In the genomic region with DNA sequence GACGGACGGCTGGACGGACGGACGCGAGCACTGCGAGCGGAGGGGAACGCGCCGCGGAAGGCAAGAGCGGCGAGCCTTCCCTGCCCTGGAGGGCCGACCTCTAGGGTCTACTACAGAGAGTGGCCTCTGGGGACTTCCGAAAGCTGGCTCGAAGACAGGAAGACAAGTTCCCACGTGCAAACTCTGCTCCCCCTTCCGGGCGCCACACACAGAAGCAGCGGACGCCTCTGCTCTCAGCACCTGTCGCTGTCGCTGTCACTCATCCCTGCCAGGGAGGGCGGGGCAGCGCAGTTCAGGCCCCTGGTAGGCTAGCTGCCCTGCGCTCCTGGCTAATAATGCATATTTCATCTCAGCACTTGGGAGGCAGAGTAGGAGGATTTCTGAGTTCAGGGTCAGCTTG, we compare ENCODE assay signal across 8 mouse cellular contexts. TPM values are rescaled to one million over a fixed set of nuclear protein-coding genes. Genes with fewer than 3 reads are reported as not detected.
DNase-seq lines count a peak whose midpoint lies in the region; ATAC-seq and TF ChIP-seq lines count a peak whose summit lies in the region.

No protein-coding gene starts in this region.

- peak; percentile 89 for ATAC-seq in forebrain, embryonic 15.5 days (replicated peaks)
- peak; percentile 90 for ATAC-seq in hindbrain, embryonic 14.5 days (ENCODE audit: low FRiP score)
- peak; percentile 86 for ATAC-seq in limb, embryonic 14.5 days (ENCODE audit: low FRiP score, low read depth)
- ATAC-seq in midbrain, embryonic 13.5 days, result peak; percentile 95
- peak; percentile 72; the same call in 1 of the 2 replicates for ATAC-seq in stomach, embryonic 16.5 days (ENCODE audit: insufficient read depth, low FRiP score)

- peak; percentile 3 for DNase-seq in cerebellum, adult 18-20 months
- no peak for DNase-seq in cerebellum, adult 11 months
- peak; percentile 50 for DNase-seq in adrenal gland, postnatal 25 days
- DNase-seq in hindbrain, embryonic 14.5 days (ENCODE audit: low spot score), result peak; percentile 31
- peak; percentile 48 for DNase-seq in limb, embryonic 14.5 days (ENCODE audit: low spot score)

- peak overlapping the region; percentile 51 for H3K4me3 ChIP-seq in forebrain, embryonic 15.5 days
- H3K4me3 ChIP-seq in hindbrain, embryonic 14.5 days (replicated peaks; ENCODE audit: low read length), result peak overlapping the region; percentile 51
- H3K4me3 ChIP-seq in limb, embryonic 14.5 days (replicated peaks; ENCODE audit: low read length), result peak overlapping the region; percentile 45
- H3K4me3 ChIP-seq in midbrain, embryonic 13.5 days (replicated peaks), result peak overlapping the region; percentile 54
- peak overlapping the region; percentile 55 for H3K4me3 ChIP-seq in stomach, embryonic 16.5 days (replicated peaks; ENCODE audit: low read length)

- 1% methylated on average over 27 of the region's 27 CpGs for WGBS in forebrain, embryonic 15.5 days
- 2% methylated on average over 25 of the region's 27 CpGs for WGBS in hindbrain, embryonic 14.5 days
- WGBS in limb, embryonic 14.5 days, result 2% methylated on average over 25 of the region's 27 CpGs
- under 1% methylated on average over 25 of the region's 27 CpGs for WGBS in midbrain, embryonic 13.5 days
- WGBS in stomach, embryonic 16.5 days, result 5% methylated on average over 27 of the region's 27 CpGs

- H3K9me3 ChIP-seq in forebrain, embryonic 15.5 days, result no peaks in the 10 kb centered on the region
- H3K9me3 ChIP-seq in hindbrain, embryonic 14.5 days (ENCODE audit: control insufficient read depth, low read length), result peaks cover 5% of the 10 kb centered on the region
- peaks cover 9% of the 10 kb centered on the region for H3K9me3 ChIP-seq in limb, embryonic 14.5 days (ENCODE audit: control insufficient read depth, low read length)
- 0 out of 2 replicates have a peak, but pooled peaks cover 4% of the 10 kb centered on the region for H3K9me3 ChIP-seq in midbrain, embryonic 13.5 days
- peaks cover 7% of the 10 kb centered on the region for H3K9me3 ChIP-seq in stomach, embryonic 16.5 days (replicated peaks; ENCODE audit: control insufficient read depth, low read length)

- H3K27ac ChIP-seq in forebrain, embryonic 15.5 days (replicated peaks), result no peak overlapping the region
- H3K27ac ChIP-seq in hindbrain, embryonic 14.5 days, result no peak overlapping the region
- no peak overlapping the region for H3K27ac ChIP-seq in limb, embryonic 14.5 days (replicated peaks; ENCODE audit: low read depth, low read length)
- H3K27ac ChIP-seq in midbrain, embryonic 13.5 days, result no peak overlapping the region
- H3K27ac ChIP-seq in stomach, embryonic 16.5 days (ENCODE audit: low read length), result no peak overlapping the region

- H3K4me1 ChIP-seq in forebrain, embryonic 15.5 days, result peaks cover 5% of the 10 kb centered on the region
- 0 out of 2 replicates have a peak, but pooled peaks cover 6% of the 10 kb centered on the region for H3K4me1 ChIP-seq in hindbrain, embryonic 14.5 days (replicated peaks; ENCODE audit: control insufficient read depth, insufficient read depth, low read length)
- H3K4me1 ChIP-seq in limb, embryonic 14.5 days (ENCODE audit: control insufficient read depth, insufficient read depth, low read length), result 0 out of 2 replicates have a peak, but pooled peaks cover 5% of the 10 kb centered on the region
- peaks cover 6% of the 10 kb centered on the region; the same call in 1 of the 2 replicates for H3K4me1 ChIP-seq in midbrain, embryonic 13.5 days (replicated peaks)
- no peaks in the 10 kb centered on the region for H3K4me1 ChIP-seq in stomach, embryonic 16.5 days (ENCODE audit: control insufficient read depth, insufficient read depth, low read length)

- peaks cover 15% of the 10 kb centered on the region; the same call in 1 of the 2 replicates for H3K27me3 ChIP-seq in forebrain, embryonic 15.5 days
- peaks cover 29% of the 10 kb centered on the region for H3K27me3 ChIP-seq in hindbrain, embryonic 14.5 days (ENCODE audit: control insufficient read depth, insufficient read depth, low read length)
- peaks cover 20% of the 10 kb centered on the region for H3K27me3 ChIP-seq in limb, embryonic 14.5 days (ENCODE audit: control insufficient read depth, insufficient read depth, low read length)
- peaks cover 32% of the 10 kb centered on the region for H3K27me3 ChIP-seq in midbrain, embryonic 13.5 days
- H3K27me3 ChIP-seq in stomach, embryonic 16.5 days (ENCODE audit: control insufficient read depth, insufficient read depth, low read length), result peaks cover 17% of the 10 kb centered on the region

- H3K36me3 ChIP-seq in forebrain, embryonic 15.5 days, result no peaks in the 10 kb centered on the region
- no peaks in the 10 kb centered on the region for H3K36me3 ChIP-seq in hindbrain, embryonic 14.5 days (replicated peaks; ENCODE audit: control insufficient read depth, insufficient read depth)
- no peaks in the 10 kb centered on the region for H3K36me3 ChIP-seq in limb, embryonic 14.5 days (ENCODE audit: control insufficient read depth, insufficient read depth, low read length)
- H3K36me3 ChIP-seq in midbrain, embryonic 13.5 days, result no peaks in the 10 kb centered on the region
- H3K36me3 ChIP-seq in stomach, embryonic 16.5 days (ENCODE audit: control insufficient read depth, insufficient read depth, low read length), result no peaks in the 10 kb centered on the region

- H3K9ac ChIP-seq in forebrain, embryonic 15.5 days (replicated peaks), result peak overlapping the region; percentile 28
- peak overlapping the region; percentile 40; the same call in 1 of the 2 replicates for H3K9ac ChIP-seq in hindbrain, embryonic 14.5 days
- peak overlapping the region; percentile 38 for H3K9ac ChIP-seq in limb, embryonic 14.5 days (ENCODE audit: low read depth, low read length, severe bottlenecking)
- peak overlapping the region; percentile 49; the same call in 1 of the 2 replicates for H3K9ac ChIP-seq in midbrain, embryonic 13.5 days (replicated peaks)
- 0 out of 2 replicates have a peak overlapping the region, but pooled peaks have one; percentile 2 for H3K9ac ChIP-seq in stomach, embryonic 16.5 days (ENCODE audit: low read length)

- no peak for TF ChIP-seq POLR2A in limb, embryonic 14.5 days (IDR thresholded peaks at IDR 0.05; ENCODE audit: borderline replicate concordance, extremely low read depth, insufficient read depth, insufficient read length)

- peak overlapping the region; percentile 64 for H3K4me2 ChIP-seq in forebrain, embryonic 15.5 days (replicated peaks)
- H3K4me2 ChIP-seq in hindbrain, embryonic 14.5 days (replicated peaks), result peak overlapping the region; percentile 63
- peak overlapping the region; percentile 53 for H3K4me2 ChIP-seq in limb, embryonic 14.5 days (replicated peaks; ENCODE audit: low read depth, low read length, severe bottlenecking)
- peak overlapping the region; percentile 65 for H3K4me2 ChIP-seq in midbrain, embryonic 13.5 days (replicated peaks)
- peak overlapping the region; percentile 61 for H3K4me2 ChIP-seq in stomach, embryonic 16.5 days (ENCODE audit: low read depth, low read length)

RNA-seq across cellular contexts. Expression of gene Boll, which starts 0.3 kb away (rescaled TPM):
- 0.70 TPM in 1 of 2 replicates, not detected in the other for total RNA-seq in adrenal gland, postnatal 25 days (2021)
- polyA plus RNA-seq in forebrain, embryonic 15.5 days (2015; fragmentation: Nextera tagmentation; extraction: Ambion mirVana), result 0.27 TPM in 1 of 2 replicates, not detected in the other
- polyA plus RNA-seq in hindbrain, embryonic 14.5 days (2014; fragmentation: Nextera tagmentation; extraction: Ambion mirVana), result 0.32 and 0.43 TPM in 2 replicates
- 0.23 and 0.24 TPM in 2 replicates for polyA plus RNA-seq in limb, embryonic 14.5 days (2012; rRNA removed)
- 0.22 and 0.99 TPM in 2 replicates for polyA plus RNA-seq in limb, embryonic 14.5 days (2014; fragmentation: Nextera tagmentation; extraction: Ambion mirVana)
- 0.55 and 0.62 TPM in 2 replicates for polyA plus RNA-seq in midbrain, embryonic 13.5 days (2015; fragmentation: Nextera tagmentation; extraction: Ambion mirVana)
- 0.30 and 0.43 TPM in 2 replicates for polyA plus RNA-seq in stomach, embryonic 16.5 days (2015; fragmentation: Nextera tagmentation; extraction: Ambion mirVana)

RNA-seq across cellular contexts. Expression of gene Plcl1, which starts 42.1 kb away (rescaled TPM):
- total RNA-seq in adrenal gland, postnatal 25 days (2021), result 5.0 TPM in 2 replicates
- polyA plus RNA-seq in forebrain, embryonic 15.5 days (2015; fragmentation: Nextera tagmentation; extraction: Ambion mirVana), result 5.4 and 5.8 TPM in 2 replicates
- polyA plus RNA-seq in hindbrain, embryonic 14.5 days (2014; fragmentation: Nextera tagmentation; extraction: Ambion mirVana), result 5.4 and 5.5 TPM in 2 replicates
- 2.0 and 2.3 TPM in 2 replicates for polyA plus RNA-seq in limb, embryonic 14.5 days (2012; rRNA removed)
- polyA plus RNA-seq in limb, embryonic 14.5 days (2014; fragmentation: Nextera tagmentation; extraction: Ambion mirVana), result 1.8 and 2.8 TPM in 2 replicates
- polyA plus RNA-seq in midbrain, embryonic 13.5 days (2015; fragmentation: Nextera tagmentation; extraction: Ambion mirVana), result 3.5 and 3.7 TPM in 2 replicates
- polyA plus RNA-seq in stomach, embryonic 16.5 days (2015; fragmentation: Nextera tagmentation; extraction: Ambion mirVana), result 1.9 and 2.2 TPM in 2 replicates
